Mouse (Mus musculus) bone marrow, adult 2 months (tissue): ENCODE results near the gene Samd4.

Experiments used
- CTCF ChIP-seq: fragments of 200-500 bp; IDR thresholded peaks from 2 replicates; pipeline ENCODE4 v1.5.1; 2011; ENCODE audit warnings: low read length, control low read depth; ENCODE audit not compliant: control insufficient read depth, insufficient read depth
- POLR2A ChIP-seq: fragments of 200-500 bp; IDR thresholded peaks from 2 replicates; pipeline ENCODE4 v1.6.1; 2011; ENCODE audit warnings: low read depth, mild to moderate bottlenecking, control low read depth, low read length, borderline replicate concordance; ENCODE audit not compliant: control insufficient read depth

GRCm38 (mm10) chr14:47083311-47083710 is 200.7 kb downstream of the Samd4 start:
- TF ChIP-seq CTCF (no peak), POLR2A (no peak)
